Mouse (Mus musculus): ENCODE data around the gene Smarca2. TPM values are rescaled to one million over a fixed set of nuclear protein-coding genes. Genes with fewer than 3 reads are reported as not detected.

Smarca2 gene
- polyA plus RNA-seq, 1 experiment from 2014 or later = 25.8 TPM

DNA sequence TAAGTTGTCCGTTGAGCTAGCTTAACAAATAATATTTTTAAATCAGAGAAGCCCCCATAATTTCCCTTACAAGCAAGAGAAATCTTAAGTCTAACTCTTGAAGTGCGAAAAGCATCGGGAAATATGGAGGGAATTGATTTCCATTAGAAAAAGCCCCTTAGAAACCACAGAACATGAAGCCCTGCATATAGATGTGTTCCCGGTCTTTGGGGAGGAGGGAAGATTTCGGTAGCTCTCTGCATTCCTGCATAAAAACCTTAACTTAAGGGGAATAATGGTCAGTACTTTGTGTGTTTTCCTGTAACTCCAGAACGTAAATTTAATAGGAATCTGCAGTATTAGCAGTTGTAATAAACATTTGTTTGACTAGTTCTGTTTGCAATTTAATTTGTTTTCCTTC lies 143.8 kb downstream of the Smarca2 start:
- Histone ChIP-seq H3K9me3 (no peaks in the 10 kb centered on the region), H3K9ac (peak overlapping the region; percentile 80), H3K4me1 (peaks cover 31% of the 10 kb centered on the region), H3K27ac (replicated peaks) (peak overlapping the region; percentile 97), H3K4me2 (peak overlapping the region; percentile 84), H3K4me3 (peak overlapping the region; percentile 61), H3K27me3 (replicated peaks) (no peaks in the 10 kb centered on the region), H3K36me3 (peaks cover 8% of the 10 kb centered on the region; the same call in 1 of the 2 replicates)
- 1% methylated on average over 6 of the region's 6 CpGs for WGBS
- ATAC-seq (ENCODE audit: extremely low read depth, insufficient number of reproducible peaks, low FRiP score, low TSS enrichment) = no peak

DNA sequence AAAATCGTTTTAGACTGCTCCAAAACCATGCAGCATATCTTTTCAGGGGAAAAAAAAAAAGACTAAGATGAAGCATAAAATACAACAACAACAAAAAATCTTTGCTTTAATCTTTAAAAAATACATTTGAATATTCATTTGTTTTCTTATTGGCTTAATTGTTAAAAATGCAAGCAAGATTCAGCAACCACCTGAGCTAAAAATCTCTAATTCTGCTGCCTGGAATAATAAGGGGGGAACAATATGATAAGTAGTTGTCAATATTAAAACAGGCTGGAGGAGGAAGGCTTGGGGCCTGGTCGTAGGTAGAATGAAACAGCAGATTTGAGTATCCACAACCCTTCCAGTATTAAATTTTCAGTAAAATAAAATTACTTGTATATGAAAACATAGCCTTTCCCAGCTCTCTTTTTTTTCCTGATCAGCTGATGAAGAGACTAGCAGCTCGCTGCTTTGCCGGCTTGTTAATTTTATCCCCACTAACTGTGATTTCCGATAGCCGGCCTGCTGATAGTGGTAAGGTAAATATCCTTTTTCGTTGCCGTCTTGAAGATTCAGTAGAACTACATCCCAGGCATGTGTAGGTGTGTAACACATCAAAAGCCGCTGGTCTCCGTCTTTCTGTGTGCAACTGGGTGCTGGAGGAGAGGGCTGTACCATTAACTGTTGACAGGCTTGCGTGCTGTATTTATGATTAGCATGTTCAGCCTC lies 144.7 kb downstream of the Smarca2 start:
- WGBS = 20% methylated on average over 11 of the region's 11 CpGs
- Histone ChIP-seq H3K27me3 (replicated peaks) (no peaks in the 10 kb centered on the region), H3K9ac (peak overlapping the region; percentile 80), H3K9me3 (no peaks in the 10 kb centered on the region), H3K4me1 (peaks cover 31% of the 10 kb centered on the region), H3K36me3 (peaks cover 8% of the 10 kb centered on the region; the same call in 1 of the 2 replicates), H3K4me2 (peak overlapping the region; percentile 84), H3K4me3 (peak overlapping the region; percentile 61), H3K27ac (replicated peaks) (peak overlapping the region; percentile 97)
- ATAC-seq (ENCODE audit: extremely low read depth, insufficient number of reproducible peaks, low FRiP score, low TSS enrichment) = no peak

DNA sequence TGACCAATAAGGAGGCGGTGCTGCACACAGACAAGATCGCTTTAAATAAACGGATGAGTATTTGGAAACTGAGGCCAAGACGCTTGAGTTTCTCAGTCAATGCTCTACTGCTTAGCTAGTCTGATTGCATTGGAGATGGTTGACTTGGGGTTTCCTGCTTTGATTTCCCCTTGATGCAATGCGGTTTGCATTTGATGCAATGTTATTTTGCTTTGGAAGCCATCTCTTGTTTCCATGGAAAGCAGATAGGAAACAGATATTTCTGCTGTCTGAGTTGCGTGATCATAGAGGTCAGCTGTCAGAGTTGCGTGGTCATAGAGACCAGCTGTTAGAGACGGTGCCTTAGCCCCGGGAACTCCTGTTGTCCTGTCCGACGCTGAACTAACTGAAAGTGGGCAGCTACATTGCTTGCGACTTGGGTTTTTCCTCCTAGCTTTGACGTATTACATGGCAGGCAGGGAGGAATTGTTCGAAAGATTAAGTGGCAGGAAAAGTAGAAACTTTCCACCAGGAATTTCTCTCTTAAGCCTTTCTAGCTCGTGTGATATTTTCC lies 147.8 kb downstream of the Smarca2 start:
- no peaks in the 10 kb centered on the region for H3K27me3 ChIP-seq (replicated peaks)
- no peak for ATAC-seq (ENCODE audit: extremely low read depth, insufficient number of reproducible peaks, low FRiP score, low TSS enrichment)
- H3K36me3 ChIP-seq = peaks cover 8% of the 10 kb centered on the region; the same call in 1 of the 2 replicates
- WGBS = 62% methylated on average over 15 of the region's 15 CpGs
- H3K4me1 ChIP-seq = peaks cover 44% of the 10 kb centered on the region
- H3K27ac ChIP-seq (replicated peaks) = peak overlapping the region; percentile 58
- H3K4me3 ChIP-seq = no peak overlapping the region
- no peaks in the 10 kb centered on the region for H3K9me3 ChIP-seq
- no peak overlapping the region for H3K9ac ChIP-seq
- H3K4me2 ChIP-seq = peak overlapping the region; percentile 47

DNA sequence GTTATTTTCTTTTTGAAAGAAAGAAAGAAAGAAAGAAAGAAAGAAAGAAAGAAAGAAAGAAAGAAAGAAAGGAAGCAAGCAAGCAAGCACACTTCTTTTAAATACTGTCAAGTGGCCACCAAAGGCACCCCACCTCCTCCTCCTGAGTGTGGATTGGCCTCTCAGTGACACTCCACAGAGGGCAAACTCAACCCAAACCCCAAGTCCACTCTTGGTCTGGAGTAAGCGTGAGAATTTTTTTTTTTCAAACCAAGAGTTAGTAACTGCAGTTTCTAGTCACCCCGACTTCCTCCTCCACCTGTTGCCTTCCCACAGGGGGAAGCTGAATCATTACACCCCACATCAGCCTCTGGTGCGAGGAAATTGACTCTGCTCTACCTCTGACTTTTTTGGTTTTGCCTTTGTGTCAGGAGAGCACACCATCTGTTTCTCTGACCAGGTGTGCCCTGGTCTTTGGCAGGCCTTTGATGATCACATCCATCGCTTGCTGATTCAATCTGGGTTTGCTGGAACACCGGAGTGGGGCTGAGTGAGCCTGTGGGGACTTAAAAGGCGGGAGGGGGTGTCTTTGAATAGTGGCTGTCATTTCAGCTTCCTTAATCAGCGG lies 148.5 kb downstream of the Smarca2 start:
- no peak overlapping the region for H3K9ac ChIP-seq
- ATAC-seq (ENCODE audit: extremely low read depth, insufficient number of reproducible peaks, low FRiP score, low TSS enrichment) = no peak
- H3K27ac ChIP-seq (replicated peaks) = peak overlapping the region; percentile 58; the same call in 1 of the 2 replicates
- H3K4me3 ChIP-seq = no peak overlapping the region
- no peaks in the 10 kb centered on the region for H3K27me3 ChIP-seq (replicated peaks)
- H3K4me2 ChIP-seq = peak overlapping the region; percentile 47; the same call in 1 of the 2 replicates
- peaks cover 49% of the 10 kb centered on the region for H3K4me1 ChIP-seq
- WGBS = 59% methylated on average over 7 of the region's 7 CpGs
- H3K36me3 ChIP-seq = peaks cover 8% of the 10 kb centered on the region; the same call in 1 of the 2 replicates
- H3K9me3 ChIP-seq = no peaks in the 10 kb centered on the region

DNA sequence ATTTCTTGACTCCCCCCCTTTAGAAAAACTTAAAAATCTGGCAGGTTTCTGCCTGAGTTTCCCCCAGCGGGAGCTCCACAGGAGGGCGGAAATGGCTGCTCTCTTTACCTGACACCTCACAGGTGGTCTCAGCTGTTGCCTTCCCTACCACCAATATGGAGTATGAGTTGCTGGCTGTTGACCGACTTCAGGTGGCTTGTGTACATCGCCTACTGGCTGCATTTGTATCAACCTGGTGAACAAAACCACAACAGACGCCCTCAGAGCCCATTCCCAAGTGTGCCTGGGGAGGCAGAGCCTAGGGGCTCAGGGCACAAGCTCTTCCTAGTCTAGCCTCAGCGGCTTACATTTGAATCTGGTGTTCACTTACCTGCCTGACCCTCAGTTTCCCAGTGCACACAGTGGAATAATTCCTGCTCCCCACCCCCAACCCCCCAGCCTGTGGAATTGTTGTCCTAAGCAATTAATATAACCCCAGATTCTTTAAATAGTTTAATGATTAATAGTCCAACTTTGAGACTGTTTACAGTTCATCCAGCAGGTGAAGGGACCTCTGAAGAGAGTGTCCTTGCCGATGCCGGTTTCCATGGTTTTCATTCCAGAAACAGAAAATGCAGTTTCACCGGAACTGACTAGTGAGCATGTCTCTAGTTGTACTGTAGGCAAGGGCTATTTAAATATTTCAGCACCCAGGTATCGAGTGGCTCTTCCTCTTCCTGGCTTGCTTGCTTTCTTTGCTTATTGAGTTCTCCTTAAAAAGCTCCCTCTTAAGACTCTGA lies 149.4 kb downstream of the Smarca2 start:
- no peak for ATAC-seq (ENCODE audit: extremely low read depth, insufficient number of reproducible peaks, low FRiP score, low TSS enrichment)
- WGBS = 71% methylated on average over 10 of the region's 10 CpGs
- peaks cover 8% of the 10 kb centered on the region; the same call in 1 of the 2 replicates for H3K36me3 ChIP-seq
- H3K4me3 ChIP-seq = no peak overlapping the region
- no peaks in the 10 kb centered on the region for H3K9me3 ChIP-seq
- no peak overlapping the region for H3K27ac ChIP-seq (replicated peaks)
- H3K4me2 ChIP-seq = no peak overlapping the region
- no peak overlapping the region for H3K9ac ChIP-seq
- H3K4me1 ChIP-seq = peaks cover 57% of the 10 kb centered on the region
- no peaks in the 10 kb centered on the region for H3K27me3 ChIP-seq (replicated peaks)

DNA sequence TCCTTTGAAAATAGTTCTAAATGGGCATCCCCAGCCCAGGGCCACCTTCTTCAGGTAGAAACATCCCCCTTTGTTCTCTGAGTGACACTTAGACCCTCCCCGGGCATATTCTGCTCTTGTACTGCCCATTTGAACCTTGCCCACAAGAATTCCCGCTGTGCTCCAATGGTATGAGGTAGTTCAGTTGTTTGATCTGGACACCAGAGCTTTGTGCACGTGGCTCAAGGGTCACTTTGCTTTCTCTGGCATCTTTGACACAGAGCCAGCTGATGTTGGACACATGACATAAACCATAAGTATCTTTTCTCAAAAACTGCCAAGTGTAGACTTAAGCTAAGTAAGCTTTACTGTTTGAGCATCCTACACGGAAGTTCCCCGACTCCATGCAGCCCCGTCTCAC lies 151.1 kb downstream of the Smarca2 start:
- Histone ChIP-seq H3K27me3 (replicated peaks) (no peaks in the 10 kb centered on the region), H3K27ac (replicated peaks) (0 out of 2 replicates have a peak overlapping the region, but pooled peaks have one; percentile 21), H3K36me3 (peaks cover 20% of the 10 kb centered on the region; the same call in 1 of the 2 replicates), H3K9me3 (no peaks in the 10 kb centered on the region), H3K4me1 (peaks cover 61% of the 10 kb centered on the region), H3K4me3 (no peak overlapping the region), H3K4me2 (no peak overlapping the region; the same call in 1 of the 2 replicates), H3K9ac (no peak overlapping the region)
- ATAC-seq (ENCODE audit: extremely low read depth, insufficient number of reproducible peaks, low FRiP score, low TSS enrichment) = no peak
- WGBS = 50% methylated on average over 6 of the region's 6 CpGs

- Histone ChIP-seq H3K27me3 (replicated peaks) (no peaks in the 10 kb centered on the region), H3K4me3 (no peak overlapping the region), H3K36me3 (peaks cover 22% of the 10 kb centered on the region; the same call in 1 of the 2 replicates), H3K27ac (replicated peaks) (no peak overlapping the region), H3K4me1 (peaks cover 61% of the 10 kb centered on the region), H3K9me3 (no peaks in the 10 kb centered on the region), H3K4me2 (no peak overlapping the region; the same call in 1 of the 2 replicates), H3K9ac (no peak overlapping the region)
- ATAC-seq (ENCODE audit: extremely low read depth, insufficient number of reproducible peaks, low FRiP score, low TSS enrichment) = no peak
- WGBS = 30% methylated on average over 8 of the region's 8 CpGs
These were observed 151.5 kb downstream of the Smarca2 start for GRCm38 (mm10) chr19:26756399-26756798.

DNA sequence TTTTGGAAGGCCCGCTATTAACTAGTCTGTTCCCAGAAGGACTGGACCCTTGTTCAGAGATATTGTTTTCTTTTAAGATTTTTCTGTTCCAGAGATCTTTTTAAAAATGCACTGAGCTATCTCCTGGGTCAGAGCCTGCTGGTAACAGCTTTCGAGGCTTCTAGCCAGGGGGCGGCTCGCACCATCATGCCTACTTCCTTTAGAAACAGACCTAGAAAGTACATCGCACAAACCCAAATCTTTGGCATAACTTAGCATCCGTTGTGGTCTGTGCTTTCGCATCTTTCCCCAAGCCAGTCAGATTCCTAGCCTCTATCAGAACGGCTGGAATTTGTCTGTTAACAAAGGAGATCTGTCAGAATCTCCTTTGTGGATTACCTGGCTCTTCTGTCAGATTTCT lies 153.3 kb downstream of the Smarca2 start:
- Histone ChIP-seq H3K4me1 (peaks cover 54% of the 10 kb centered on the region), H3K9me3 (no peaks in the 10 kb centered on the region), H3K4me3 (0 out of 2 replicates have a peak overlapping the region, but pooled peaks have one; percentile 3), H3K9ac (peak overlapping the region; percentile 28; the same call in 1 of the 2 replicates), H3K36me3 (peaks cover 17% of the 10 kb centered on the region; the same call in 1 of the 2 replicates), H3K27ac (replicated peaks) (peak overlapping the region; percentile 79), H3K4me2 (peak overlapping the region; percentile 48), H3K27me3 (replicated peaks) (no peaks in the 10 kb centered on the region)
- ATAC-seq (ENCODE audit: extremely low read depth, insufficient number of reproducible peaks, low FRiP score, low TSS enrichment) = no peak
- 58% methylated on average over 8 of the region's 8 CpGs for WGBS

DNA sequence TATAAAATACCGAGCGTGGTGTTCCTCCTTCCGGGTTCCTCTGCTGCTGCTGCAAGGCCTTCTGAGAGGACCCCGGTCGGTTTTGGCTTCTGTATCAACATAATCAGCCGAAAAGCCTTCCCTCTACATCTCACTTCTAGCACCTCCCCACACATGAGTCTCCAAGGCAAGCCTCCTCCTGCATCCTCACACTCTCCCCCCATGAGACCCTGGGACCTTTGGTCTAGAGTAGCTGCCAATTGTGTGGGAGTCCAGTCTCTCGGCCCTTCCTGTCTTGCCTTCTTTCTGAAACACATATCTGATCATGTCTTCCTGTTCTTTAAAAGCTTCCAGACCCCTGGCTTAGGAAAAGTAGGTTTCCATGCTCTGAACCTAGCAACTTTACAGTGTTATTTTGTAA lies 153.8 kb downstream of the Smarca2 start:
- H3K27me3 ChIP-seq (replicated peaks) = no peaks in the 10 kb centered on the region
- peak overlapping the region; percentile 48 for H3K4me2 ChIP-seq
- no peaks in the 10 kb centered on the region for H3K9me3 ChIP-seq
- peaks cover 14% of the 10 kb centered on the region; the same call in 1 of the 2 replicates for H3K36me3 ChIP-seq
- H3K4me1 ChIP-seq = peaks cover 49% of the 10 kb centered on the region
- H3K9ac ChIP-seq = peak overlapping the region; percentile 28; the same call in 1 of the 2 replicates
- 46% methylated on average over 7 of the region's 7 CpGs for WGBS
- H3K4me3 ChIP-seq = 0 out of 2 replicates have a peak overlapping the region, but pooled peaks have one; percentile 3
- ATAC-seq (ENCODE audit: extremely low read depth, insufficient number of reproducible peaks, low FRiP score, low TSS enrichment) = no peak
- H3K27ac ChIP-seq (replicated peaks) = peak overlapping the region; percentile 79

GRCm38 (mm10) chr19:26759295-26759694 lies 154.4 kb downstream of the Smarca2 start:
- WGBS = 71% methylated on average over 13 of the region's 13 CpGs
- Histone ChIP-seq H3K9me3 (no peaks in the 10 kb centered on the region), H3K4me1 (peaks cover 49% of the 10 kb centered on the region), H3K4me2 (no peak overlapping the region), H3K36me3 (peaks cover 14% of the 10 kb centered on the region; the same call in 1 of the 2 replicates), H3K27ac (replicated peaks) (peak overlapping the region; percentile 79), H3K9ac (no peak overlapping the region), H3K4me3 (no peak overlapping the region), H3K27me3 (replicated peaks) (no peaks in the 10 kb centered on the region)
- no peak for ATAC-seq (ENCODE audit: extremely low read depth, insufficient number of reproducible peaks, low FRiP score, low TSS enrichment)

DNA sequence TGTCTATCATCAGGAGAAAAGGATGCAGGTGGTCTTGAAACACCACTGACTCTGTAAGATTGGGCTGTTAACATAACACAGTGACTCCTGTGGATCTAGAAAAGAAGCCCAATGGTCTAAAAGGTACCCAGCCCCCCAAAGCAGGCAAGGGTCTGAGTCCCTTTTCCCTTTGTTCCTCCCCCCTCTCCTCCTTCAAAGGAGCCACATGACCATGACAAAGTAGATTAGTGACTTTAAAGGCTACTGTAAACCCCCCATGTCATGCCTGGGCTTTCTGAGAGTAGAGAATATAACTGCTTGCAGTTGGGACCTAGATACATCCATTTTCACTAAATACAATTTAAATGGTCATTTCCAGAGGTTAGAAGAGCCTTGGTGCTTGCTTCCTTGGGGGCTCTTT lies 156.4 kb downstream of the Smarca2 start:
- H3K4me1 ChIP-seq = peaks cover 39% of the 10 kb centered on the region
- H3K27me3 ChIP-seq (replicated peaks) = no peaks in the 10 kb centered on the region
- H3K4me3 ChIP-seq = no peak overlapping the region
- peaks cover 14% of the 10 kb centered on the region; the same call in 1 of the 2 replicates for H3K36me3 ChIP-seq
- no peak overlapping the region for H3K9ac ChIP-seq
- no peaks in the 10 kb centered on the region for H3K9me3 ChIP-seq
- H3K4me2 ChIP-seq = no peak overlapping the region
- no peak overlapping the region for H3K27ac ChIP-seq (replicated peaks)
- no peak for ATAC-seq (ENCODE audit: extremely low read depth, insufficient number of reproducible peaks, low FRiP score, low TSS enrichment)
